Mouse (Mus musculus): ENCODE measurements around the gene Mrpl48.
A peak's percentile ranks its signal among the peaks of the same experiment; 100 is the strongest.

The Mrpl48 gene

GRCm38 (mm10) chr7:100534216-100534615, 73.9 kb downstream of the Mrpl48 start:
- no peak for DNase-seq (ENCODE audit: low spot score)

GRCm38 (mm10) chr7:100533503-100533902, 74.6 kb downstream of the Mrpl48 start:
- DNase-seq (ENCODE audit: low spot score): no peak

- DNase-seq (ENCODE audit: low spot score): no peak
Measured at GRCm38 (mm10) chr7:100530766-100531165, 77.3 kb downstream of the Mrpl48 start.

- DNase-seq (ENCODE audit: low spot score): no peak
Measured at GRCm38 (mm10) chr7:100524669-100525068, 83.4 kb downstream of the Mrpl48 start.

GRCm38 (mm10) chr7:100522222-100522621, 85.9 kb downstream of the Mrpl48 start:
- no peak for DNase-seq (ENCODE audit: low spot score)

GRCm38 (mm10) chr7:100520663-100521285, 87.3 kb downstream of the Mrpl48 start:
- DNase-seq (ENCODE audit: low spot score): peak; percentile 78

- DNase-seq (ENCODE audit: low spot score): no peak
Measured at GRCm38 (mm10) chr7:100520204-100520603, 87.9 kb downstream of the Mrpl48 start.

- DNase-seq (ENCODE audit: low spot score): no peak
Measured at GRCm38 (mm10) chr7:100514573-100514972, 93.5 kb downstream of the Mrpl48 start, which contains the start of gene Dnajb13. Dnajb13 (minus strand) TSS chr7:100514960.

GRCm38 (mm10) chr7:100511602-100512001, 96.5 kb downstream of the Mrpl48 start:
- no peak for DNase-seq (ENCODE audit: low spot score)

- no peak for DNase-seq (ENCODE audit: low spot score)
Measured at GRCm38 (mm10) chr7:100508670-100509069, 99.4 kb downstream of the Mrpl48 start.

- DNase-seq (ENCODE audit: low spot score): no peak
Measured at GRCm38 (mm10) chr7:100506494-100506893, 101.6 kb downstream of the Mrpl48 start.

- no peak for DNase-seq (ENCODE audit: low spot score)
Measured at GRCm38 (mm10) chr7:100504740-100505487, 103.2 kb downstream of the Mrpl48 start.

- no peak for DNase-seq (ENCODE audit: low spot score)
Measured at GRCm38 (mm10) chr7:100503076-100503475, 105.0 kb downstream of the Mrpl48 start.

GRCm38 (mm10) chr7:100502374-100502922, 105.7 kb downstream of the Mrpl48 start:
- DNase-seq (ENCODE audit: low spot score): no peak

GRCm38 (mm10) chr7:100501844-100502373, 106.2 kb downstream of the Mrpl48 start:
- no peak for DNase-seq (ENCODE audit: low spot score)

- DNase-seq (ENCODE audit: low spot score): peak; percentile 28
Measured at GRCm38 (mm10) chr7:100501027-100501843, 106.9 kb downstream of the Mrpl48 start.

- peak; percentile 63 for DNase-seq (ENCODE audit: low spot score)
Measured at GRCm38 (mm10) chr7:100500276-100500977, 107.7 kb downstream of the Mrpl48 start.

- DNase-seq (ENCODE audit: low spot score): no peak
Measured at GRCm38 (mm10) chr7:100499465-100499864, 108.6 kb downstream of the Mrpl48 start.

GRCm38 (mm10) chr7:100497982-100498381, 110.1 kb downstream of the Mrpl48 start:
- DNase-seq (ENCODE audit: low spot score): no peak

- DNase-seq (ENCODE audit: low spot score): no peak
Measured at GRCm38 (mm10) chr7:100497402-100497801, 110.7 kb downstream of the Mrpl48 start.

GRCm38 (mm10) chr7:100496791-100497190, 111.3 kb downstream of the Mrpl48 start:
- no peak for DNase-seq (ENCODE audit: low spot score)
